Mouse (Mus musculus): ENCODE measurements around the gene Mcm2. TPM values are rescaled to one million over a fixed set of nuclear protein-coding genes. Genes with fewer than 3 reads are reported as not detected.

Gene Mcm2
- total and polyA plus RNA-seq, 3 experiments: 130 to 148 (median 148) TPM

- Histone ChIP-seq H3K27me3 (replicated peaks) (no peaks in the 10 kb centered on the region), H3K27ac (ENCODE audit: insufficient read depth, low read depth) (no peak overlapping the region), H3K9ac (ENCODE audit: insufficient read depth, low read depth) (no peak overlapping the region), H3K9me3 (replicated peaks; ENCODE audit: low read length) (peaks cover 2% of the 10 kb centered on the region), H3K4me2 (ENCODE audit: insufficient read depth, low read depth, poor library complexity, severe bottlenecking) (no peak overlapping the region), H3K4me3 (replicated peaks in 1 of 3; ENCODE audit: low read depth in 2 of 3, low read length in 2 of 3, poor library complexity in 1 of 3) (no peak overlapping the region), H3K4me1 (ENCODE audit: control insufficient read depth in 1 of 2, insufficient read depth in 2 of 2) (peaks cover 0 to 19% of the 10 kb centered on the region in 2 experiments; a peak in 2 of 4 replicates), H3K36me3 (replicated peaks in 1 of 2; ENCODE audit: control insufficient read depth in 1 of 2, insufficient read depth in 1 of 2, low read length in 1 of 2) (no peaks in the 10 kb centered on the region), H3K79me2 (replicated peaks; ENCODE audit: control insufficient read depth, extremely low read depth, insufficient read depth, poor library complexity, severe bottlenecking) (no peaks in the 10 kb centered on the region)
- TF ChIP-seq JUND (conservative IDR thresholded peaks at IDR 0.05; ENCODE audit: low read depth, low read length): no peak
- in situ Hi-C loops (cut with MboI; ENCODE audit: low pct_ligation_motif_present, low pct_unique_long_range_greater_than_20kb, low sequenced_read_pairs) (loop anchor here (5.0 kb wide), 1 partner anchor 34 kb away; no protein-coding TSS in a partner anchor), dilution Hi-C loops (cut with MboI; ENCODE audit: extremely low pct_ligation_motif_present, extremely low pct_unique_long_range_greater_than_20kb, low sequenced_read_pairs) (no loop called here)
- DNase-seq (ENCODE audit: extremely low read depth): no peak
Observed at GRCm38 (mm10) chr6:88857830-88858229, 40.8 kb downstream of the Mcm2 start.

- no peak for DNase-seq (ENCODE audit: extremely low read depth)
- no peaks in the 10 kb centered on the region for H3K79me2 ChIP-seq (replicated peaks; ENCODE audit: control insufficient read depth, extremely low read depth, insufficient read depth, poor library complexity, severe bottlenecking)
- H3K4me1 ChIP-seq (ENCODE audit: control insufficient read depth in 1 of 2, insufficient read depth in 2 of 2): peaks cover 0 to 19% of the 10 kb centered on the region in 2 experiments; a peak in 2 of 4 replicates
- H3K9me3 ChIP-seq (replicated peaks; ENCODE audit: low read length): peaks cover 2% of the 10 kb centered on the region
- H3K36me3 ChIP-seq (replicated peaks in 1 of 2; ENCODE audit: control insufficient read depth in 1 of 2, insufficient read depth in 1 of 2, low read length in 1 of 2): no peaks in the 10 kb centered on the region
- no peak overlapping the region for H3K9ac ChIP-seq (ENCODE audit: insufficient read depth, low read depth)
- H3K27me3 ChIP-seq (replicated peaks): no peaks in the 10 kb centered on the region
- H3K4me3 ChIP-seq (replicated peaks in 1 of 3; ENCODE audit: low read depth in 2 of 3, low read length in 2 of 3, poor library complexity in 1 of 3): no peak overlapping the region
- H3K4me2 ChIP-seq (ENCODE audit: insufficient read depth, low read depth, poor library complexity, severe bottlenecking): no peak overlapping the region
- no peak overlapping the region for H3K27ac ChIP-seq (ENCODE audit: insufficient read depth, low read depth)
- dilution Hi-C loops (cut with MboI; ENCODE audit: extremely low pct_ligation_motif_present, extremely low pct_unique_long_range_greater_than_20kb, low sequenced_read_pairs): no loop called here
- in situ Hi-C loops (cut with MboI; ENCODE audit: low pct_ligation_motif_present, low pct_unique_long_range_greater_than_20kb, low sequenced_read_pairs): loop anchor here (5.0 kb wide), 1 partner anchor 35 kb away; no protein-coding TSS in a partner anchor
- no peak for TF ChIP-seq ZC3H11A (IDR thresholded peaks at IDR 0.05; ENCODE audit: low read depth, low read length)
- TF ChIP-seq ETS1 (conservative IDR thresholded peaks at IDR 0.05; ENCODE audit: low read depth, low read length): no peak
- no peak for TF ChIP-seq USF1 (IDR thresholded peaks at IDR 0.05; ENCODE audit: low read depth, low read length)
- no peak for TF ChIP-seq HCFC1 (IDR thresholded peaks at IDR 0.05; ENCODE audit: low read depth, low read length)
- no peak for TF ChIP-seq TCF12 (IDR thresholded peaks at IDR 0.05; ENCODE audit: low read depth, low read length)
- TF ChIP-seq JUND (conservative IDR thresholded peaks at IDR 0.05; ENCODE audit: low read depth, low read length): no peak
- peak; percentile 38 for TF ChIP-seq SMC3 (IDR thresholded peaks at IDR 0.05; ENCODE audit: low read depth, low read length)
- TF ChIP-seq MYC (IDR thresholded peaks at IDR 0.05; ENCODE audit: low read depth, low read length): peak; percentile 30; the same call in 1 of the 2 replicates
- no peak for TF ChIP-seq MXI1 (IDR thresholded peaks at IDR 0.05; ENCODE audit: low read depth, low read length)
- no peak for TF ChIP-seq KAT2A (IDR thresholded peaks at IDR 0.05; ENCODE audit: insufficient replicate concordance, low read length)
- no peak for TF ChIP-seq UBTF (IDR thresholded peaks at IDR 0.05; ENCODE audit: low read depth, low read length)
- TF ChIP-seq SIN3A (IDR thresholded peaks at IDR 0.05; ENCODE audit: low read length): no peak
- no peak for TF ChIP-seq ZMIZ1 (IDR thresholded peaks at IDR 0.05; ENCODE audit: low read depth, low read length)
- no peak for TF ChIP-seq PAX5 (IDR thresholded peaks at IDR 0.05; ENCODE audit: low read length)
- peak in 1 of 2 experiments; percentile 38; a peak in 2 of 4 replicates for TF ChIP-seq CTCF (conservative IDR thresholded peaks at IDR 0.05 in 1 of 2, IDR thresholded peaks at IDR 0.05 in 1 of 2; ENCODE audit: low read depth in 2 of 2, low read length in 2 of 2)
- TF ChIP-seq IRF4 (IDR thresholded peaks at IDR 0.05; ENCODE audit: low read depth, low read length): no peak
- no peak for TF ChIP-seq ZKSCAN1 (IDR thresholded peaks at IDR 0.05; ENCODE audit: borderline replicate concordance, low read depth, low read length)
- no peak for TF ChIP-seq CHD2 (IDR thresholded peaks at IDR 0.05; ENCODE audit: low read length)
- TF ChIP-seq RCOR1 (conservative IDR thresholded peaks at IDR 0.05; ENCODE audit: low read depth, low read length): no peak
- TF ChIP-seq POLR2A (IDR thresholded peaks at IDR 0.05; ENCODE audit: low read depth, low read length): no peak
- peak; percentile 10 for TF ChIP-seq RAD21 (IDR thresholded peaks at IDR 0.05; ENCODE audit: low read depth, low read length)
- TF ChIP-seq ELF1 (IDR thresholded peaks at IDR 0.05; ENCODE audit: low read depth, low read length): no peak
- no peak for TF ChIP-seq USF2 (conservative IDR thresholded peaks at IDR 0.05; ENCODE audit: low read depth, low read length)
- no peak for TF ChIP-seq E2F4 (IDR thresholded peaks at IDR 0.05; ENCODE audit: insufficient replicate concordance, low read depth, low read length)
- no peak for TF ChIP-seq POLR2AphosphoS2 (IDR thresholded peaks at IDR 0.05; ENCODE audit: low read depth, low read length)
- peak; percentile 42; the same call in 1 of the 2 replicates for TF ChIP-seq NRF1 (IDR thresholded peaks at IDR 0.05; ENCODE audit: low read depth, low read length)
- TF ChIP-seq NELFE (IDR thresholded peaks at IDR 0.05; ENCODE audit: low read depth, low read length): no peak
- no peak for TF ChIP-seq EP300 (IDR thresholded peaks at IDR 0.05; ENCODE audit: low read length)
- TF ChIP-seq JUN (IDR thresholded peaks at IDR 0.05; ENCODE audit: insufficient read depth, low read depth, low read length): no peak
- no peak for TF ChIP-seq CHD1 (IDR thresholded peaks at IDR 0.05; ENCODE audit: low read depth, low read length)
- TF ChIP-seq MEF2A (IDR thresholded peaks at IDR 0.05; ENCODE audit: borderline replicate concordance, low read depth, low read length): peak; percentile 65; the same call in 1 of the 2 replicates
- TF ChIP-seq GABPA (IDR thresholded peaks at IDR 0.05; ENCODE audit: insufficient replicate concordance, low read depth, low read length): no peak
Observed at GRCm38 (mm10) chr6:88857249-88857648, 41.3 kb downstream of the Mcm2 start.
